Mouse (Mus musculus) spleen, adult 2 months (tissue): ENCODE measurements around the gene Tmem141.

Experiments used
- CTCF ChIP-seq: fragments of 200-500 bp; IDR thresholded peaks from 2 replicates; pipeline ENCODE4 v1.5.1; 2011; ENCODE audit warnings: mild to moderate bottlenecking, inconsistent platforms; ENCODE audit not compliant: insufficient read depth, insufficient read length, insufficient replicate concordance; ENCODE audit errors: extremely low read depth
- POLR2A ChIP-seq: fragments of 200-500 bp; IDR thresholded peaks from 2 replicates; pipeline ENCODE4 v1.6.1; 2011; ENCODE audit warnings: low read depth, low read length, inconsistent platforms

DNA sequence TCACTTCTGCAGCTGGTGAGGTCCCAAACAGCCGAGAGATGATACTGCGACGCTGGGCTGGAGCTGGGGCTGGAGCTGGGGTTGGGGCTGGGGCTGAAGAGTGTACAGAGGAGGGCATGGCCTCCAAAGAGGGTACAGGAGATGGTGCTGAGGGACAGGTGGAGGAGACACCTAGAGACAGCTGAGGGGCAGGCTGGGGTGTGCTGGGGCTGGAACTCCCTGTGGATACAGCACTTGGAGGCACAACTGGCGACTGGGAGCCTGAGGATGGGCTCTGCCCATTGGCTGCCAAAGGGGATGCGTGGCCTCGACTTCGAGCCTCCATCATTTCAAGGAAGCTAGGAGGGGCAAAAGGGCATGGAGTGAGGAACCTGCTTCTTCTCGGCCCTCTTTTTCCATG is 34.5 kb downstream of the Tmem141 start:
- TF ChIP-seq POLR2A (no peak), CTCF (no peak)
